Mouse (Mus musculus): ENCODE data around the gene Fbxw7.

Fbxw7 gene

DNA sequence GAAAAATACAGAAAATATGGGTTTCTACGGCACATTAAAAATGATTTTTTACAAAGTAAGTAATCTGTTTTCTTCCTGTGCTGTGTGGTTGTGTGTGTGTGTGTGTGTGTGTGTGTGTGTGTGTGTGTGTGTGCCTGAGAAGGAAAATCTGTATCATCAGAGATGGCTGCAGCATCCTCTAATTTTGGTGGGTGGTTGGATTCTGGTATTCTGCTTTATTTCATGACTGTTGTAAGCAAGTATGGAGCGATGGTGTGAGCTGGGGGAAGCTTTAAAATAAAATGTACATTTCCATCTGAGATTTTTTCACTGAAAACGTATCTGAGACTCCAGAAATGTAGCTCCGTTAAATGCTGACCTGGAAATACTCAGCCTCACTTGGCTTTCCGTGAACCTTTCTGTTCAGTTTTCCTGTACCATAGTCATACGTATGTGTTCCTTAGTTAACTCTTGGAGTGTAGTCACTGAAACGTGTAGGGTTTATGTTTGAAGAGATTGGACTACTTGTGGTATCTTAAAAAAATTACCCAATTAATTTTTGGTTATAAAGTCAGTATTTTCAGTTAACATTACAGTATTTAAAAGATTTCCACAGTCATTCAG is 137.6 kb downstream of the Fbxw7 start:
- no peak for DNase-seq

- no peak for DNase-seq
These were observed 140.1 kb downstream of the Fbxw7 start for GRCm38 (mm10) chr3:84955011-84955775.

- no peak for DNase-seq
These were observed 140.8 kb downstream of the Fbxw7 start for GRCm38 (mm10) chr3:84955857-84956256.

DNA sequence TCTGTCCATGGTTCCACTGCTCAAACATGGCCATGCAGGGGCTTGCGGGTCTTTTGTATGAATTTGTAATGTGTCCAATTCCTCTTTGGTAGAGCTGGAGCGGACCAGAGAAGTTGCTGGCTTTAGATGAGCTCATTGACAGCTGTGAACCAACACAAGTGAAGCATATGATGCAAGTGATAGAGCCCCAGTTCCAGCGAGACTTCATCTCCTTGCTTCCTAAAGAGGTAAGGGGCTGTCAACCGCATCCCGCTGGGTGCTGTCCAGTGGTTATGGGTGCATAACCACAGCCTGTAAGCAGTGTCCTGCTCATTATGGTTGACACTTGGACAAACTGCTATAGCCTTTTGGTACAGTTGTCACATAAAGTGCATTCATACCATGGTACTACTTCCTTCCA is 150.1 kb downstream of the Fbxw7 start:
- DNase-seq: no peak

- DNase-seq: no peak
These were observed 152.3 kb downstream of the Fbxw7 start for GRCm38 (mm10) chr3:84967364-84967763.

- DNase-seq: no peak
These were observed 156.5 kb downstream of the Fbxw7 start for GRCm38 (mm10) chr3:84971561-84971960.

DNA sequence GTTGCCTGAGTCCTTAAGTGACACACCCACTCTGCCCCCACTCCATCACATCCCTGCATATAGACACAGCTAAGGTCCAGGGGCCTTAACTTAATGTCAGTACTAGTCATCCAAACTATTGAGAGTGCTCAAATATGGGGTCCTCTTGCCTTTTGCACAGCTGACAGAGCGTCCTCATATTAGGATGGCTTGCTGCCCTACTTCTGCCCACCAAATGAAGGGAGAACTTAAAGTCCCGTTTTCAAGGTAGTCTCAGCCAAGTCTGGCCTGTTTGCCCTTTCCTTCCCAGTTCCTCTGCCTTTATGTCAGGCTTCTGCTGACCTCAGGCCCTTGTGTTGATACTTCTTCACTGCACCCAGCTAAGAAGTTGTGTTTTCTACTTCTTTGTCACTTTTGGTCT is 157.8 kb downstream of the Fbxw7 start:
- DNase-seq: no peak

GRCm38 (mm10) chr3:84974193-84974592 is 159.1 kb downstream of the Fbxw7 start:
- no peak for DNase-seq

- DNase-seq: no peak
These were observed 163.6 kb downstream of the Fbxw7 start for GRCm38 (mm10) chr3:84978676-84979075.

DNA sequence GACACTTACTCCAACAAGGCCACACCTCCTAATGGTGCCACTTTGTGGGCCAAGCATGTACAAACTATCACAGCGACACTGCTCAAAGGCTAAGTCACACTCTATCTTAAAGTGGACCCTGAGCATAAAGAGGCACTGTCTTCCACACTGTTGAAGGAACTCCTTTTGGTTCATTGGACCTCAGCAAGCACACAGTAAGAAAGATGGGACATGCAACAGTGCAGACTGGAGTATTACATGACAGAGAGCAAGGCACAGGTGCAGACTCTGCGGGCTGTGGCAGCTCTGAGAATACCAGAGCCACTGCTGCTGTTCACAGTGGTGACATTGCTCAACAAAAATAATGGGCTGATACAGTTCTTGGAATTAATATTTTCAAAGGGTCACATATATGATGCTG is 165.1 kb downstream of the Fbxw7 start:
- DNase-seq: no peak

DNA sequence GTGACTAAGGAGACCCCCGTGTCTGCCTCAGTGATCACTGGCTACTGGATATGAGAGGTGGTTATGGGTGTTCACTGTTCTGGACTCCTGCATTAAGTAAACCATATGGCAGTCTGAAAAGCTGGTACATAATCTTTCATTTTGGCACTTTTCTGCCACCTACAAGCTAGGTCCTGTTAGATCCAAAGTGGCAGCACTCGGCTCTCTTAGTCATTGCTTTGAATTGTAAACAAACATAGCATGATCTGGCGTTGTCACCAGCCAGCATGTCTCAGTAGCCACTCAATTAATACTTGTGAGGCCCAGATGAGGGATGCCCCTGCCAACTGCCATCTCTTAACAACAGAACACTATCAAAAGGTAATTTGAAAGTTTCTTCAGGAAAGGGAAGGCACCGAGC is 167.6 kb downstream of the Fbxw7 start:
- DNase-seq: no peak

DNA sequence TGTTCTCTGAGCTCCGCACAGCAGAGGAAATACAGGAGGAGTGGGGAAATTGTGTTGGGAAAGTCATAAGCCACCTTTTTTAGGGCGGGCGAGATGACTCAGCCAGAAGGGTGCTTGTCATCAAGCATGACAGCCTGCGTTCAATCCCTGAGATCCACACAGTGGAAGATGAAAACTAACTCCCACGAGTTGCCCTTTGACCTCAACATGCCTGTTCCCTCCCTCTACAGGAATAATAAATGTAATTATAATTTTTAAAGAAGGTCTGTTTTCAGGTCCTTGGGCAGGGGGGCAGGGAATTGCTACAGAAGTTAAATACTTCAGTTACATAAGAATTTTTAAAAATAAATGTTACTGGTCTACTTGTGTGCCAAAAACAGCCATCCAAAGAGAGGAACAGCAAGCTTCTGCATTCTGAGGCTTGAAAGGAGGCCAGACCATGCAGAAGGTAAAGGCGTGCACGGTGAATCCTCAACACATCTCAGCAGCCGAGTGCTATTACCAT is 170.1 kb downstream of the Fbxw7 start:
- DNase-seq: no peak

- DNase-seq: no peak
These were observed 173.8 kb downstream of the Fbxw7 start for GRCm38 (mm10) chr3:84988880-84989279.

DNA sequence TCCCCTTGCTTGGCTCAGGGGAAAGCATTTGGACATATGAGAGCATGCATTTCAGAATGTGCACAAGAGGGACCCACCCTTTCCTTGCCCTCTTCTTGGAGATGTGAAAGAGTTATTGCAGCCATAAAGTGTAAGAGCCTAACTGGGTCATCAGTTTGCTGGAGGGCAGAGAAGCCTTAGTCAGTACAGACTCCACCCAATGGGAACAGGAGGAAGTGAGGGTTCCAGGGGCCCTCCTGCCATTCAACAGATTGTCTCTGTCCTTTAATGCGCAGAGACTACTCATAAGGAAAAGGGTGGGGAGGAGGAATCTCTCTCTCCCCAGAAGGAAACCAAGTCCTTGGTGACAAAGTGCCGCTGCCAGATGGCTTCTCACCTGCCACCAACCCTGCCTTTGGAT is 190.2 kb downstream of the Fbxw7 start:
- no peak for DNase-seq

- no peak for DNase-seq
These were observed 197.8 kb downstream of the Fbxw7 start for GRCm38 (mm10) chr3:85012889-85013288.

- no peak for DNase-seq
These were observed 200.6 kb downstream of the Fbxw7 start for GRCm38 (mm10) chr3:85015667-85016066.

- DNase-seq: no peak
These were observed 205.1 kb downstream of the Fbxw7 start for GRCm38 (mm10) chr3:85020137-85020536.

GRCm38 (mm10) chr3:85021816-85022215 is 206.7 kb downstream of the Fbxw7 start:
- no peak for DNase-seq

GRCm38 (mm10) chr3:85022800-85023199 is 207.7 kb downstream of the Fbxw7 start:
- DNase-seq: peak; percentile 82 to 87

- no peak for DNase-seq
These were observed 209.2 kb downstream of the Fbxw7 start for GRCm38 (mm10) chr3:85024237-85024636.

DNA sequence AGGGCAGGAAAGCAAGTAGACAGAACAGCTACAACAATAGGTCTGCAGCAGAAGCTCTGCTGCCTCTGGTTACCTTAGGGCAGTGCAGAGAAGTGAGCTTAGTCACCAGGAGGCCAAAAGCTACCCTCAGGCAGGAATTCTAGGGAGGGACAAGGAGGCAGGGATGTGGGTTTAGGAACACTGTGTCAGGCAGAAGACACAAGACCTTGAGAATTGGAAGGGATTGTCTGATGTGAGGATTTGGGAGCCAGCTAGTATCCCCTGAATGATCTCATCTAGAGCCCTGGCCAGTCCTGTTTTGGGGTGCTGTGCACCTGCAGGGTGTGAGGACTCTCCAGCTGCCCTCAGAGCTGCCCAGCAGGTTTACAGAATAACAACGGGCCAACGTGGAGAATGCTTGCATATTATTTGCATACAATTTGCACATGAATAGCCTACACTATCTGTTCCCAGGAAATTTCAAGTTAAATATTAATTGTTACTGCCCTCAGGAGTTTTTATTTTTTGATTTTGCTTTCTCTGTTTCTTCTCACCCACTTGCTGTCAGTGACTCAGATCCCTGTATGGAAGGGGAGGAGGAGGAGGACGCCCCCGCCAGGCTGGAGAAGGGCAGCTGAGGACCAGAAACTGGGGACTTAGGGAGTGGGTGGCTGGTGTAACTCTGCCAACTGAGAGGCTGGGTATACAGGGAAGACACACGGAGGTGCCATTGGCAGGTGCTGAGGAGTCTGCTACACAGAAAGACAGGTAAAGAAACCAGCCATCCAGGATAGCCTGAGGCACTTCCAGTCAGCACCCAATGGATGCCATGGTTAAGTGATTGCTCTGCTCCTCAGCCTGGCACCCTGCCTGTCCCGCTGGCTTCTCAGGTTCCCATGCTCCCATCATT is 210.0 kb downstream of the Fbxw7 start:
- DNase-seq: peak; percentile 51 to 65
